Mouse (Mus musculus) cerebellum, adult 2 months (tissue): ENCODE data around the gene Lbhd2. TPM values are rescaled to one million over a fixed set of nuclear protein-coding genes. Genes with fewer than 3 reads are reported as not detected.

ENCODE experiments used
- DNase-seq, 2 experiments: peaks; one replicate each; pipeline ENCODE4 v3.0.0; 2021
- H3K27ac ChIP-seq: fragments of 200-500 bp; 2 replicates; pipeline ENCODE4 v1.5.1; 2012; ENCODE audit warnings: low read length, control low read depth, inconsistent platforms; ENCODE audit not compliant: insufficient read depth
- H3K27me3 ChIP-seq: fragments of 200-500 bp; 2 replicates; pipeline ENCODE4 v1.6.1; 2012; ENCODE audit warnings: inconsistent platforms, mild to moderate bottlenecking, low read length, moderate library complexity; ENCODE audit not compliant: control insufficient read depth, insufficient read depth
- H3K4me1 ChIP-seq: fragments of 200-500 bp; 2 replicates; pipeline ENCODE4 v1.6.1; 2011; ENCODE audit warnings: low read length; ENCODE audit not compliant: control insufficient read depth, insufficient read depth
- H3K4me3 ChIP-seq: fragments of 200-500 bp; replicated peaks from 2 replicates; pipeline ENCODE3; 2011; ENCODE audit warnings: mild to moderate bottlenecking, low read depth, low read length, control low read depth; ENCODE audit not compliant: insufficient read depth
- CTCF ChIP-seq: fragments of 200-500 bp; IDR thresholded peaks from 2 replicates; pipeline ENCODE4 v1.5.1; 2011; ENCODE audit warnings: low read depth, mild to moderate bottlenecking, control low read depth, low read length, moderate library complexity, borderline replicate concordance; ENCODE audit not compliant: insufficient read depth
- POLR2A ChIP-seq: fragments of 200-500 bp; IDR thresholded peaks from 2 replicates; pipeline ENCODE4 v1.6.1; 2011; ENCODE audit warnings: low read length, control low read depth, borderline replicate concordance; ENCODE audit not compliant: insufficient read depth
- WGBS: fragments of 180-500 bp; shearing (Covaris S2); methylation state at CpG from one replicate; pipeline ENCODE4 v1.1.7; 2018; 5-methylcytosine and 5-hydroxymethylcytosine counted together
- polyA plus RNA-seq: library from polyadenylated mRNA; depleted of rRNA; stranded (reverse); fragments of >200 nt; gene quantifications from 2 replicates; pipeline ENCODE4 v1.2.3, GENCODE M21; 2012; rRNA removed

Gene Lbhd2
- polyA plus RNA-seq, 1 experiment = 2.5 TPM

DNA sequence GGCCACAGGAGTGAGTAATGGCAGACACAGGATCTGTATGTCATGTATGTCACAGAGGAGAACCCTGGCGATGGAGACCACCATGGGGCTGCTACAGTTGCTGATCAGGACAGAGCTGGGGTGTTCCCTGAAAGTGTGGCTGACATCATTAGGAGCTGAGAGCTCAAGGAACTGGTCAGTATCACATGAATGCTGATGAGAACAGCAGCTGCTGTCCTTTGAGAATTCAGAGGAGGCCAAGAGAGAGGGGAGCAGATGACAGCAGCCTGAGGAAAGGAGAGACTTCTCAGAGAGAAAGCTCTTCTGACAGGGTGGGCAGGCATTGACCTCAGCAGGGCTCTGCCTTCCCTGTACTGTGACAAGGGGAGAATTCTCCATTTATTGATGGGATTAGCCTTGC is 51.1 kb downstream of the Lbhd2 start:
- 84% methylated on average over 1 of the region's 1 CpGs for WGBS
- H3K27me3 ChIP-seq = no peaks in the 10 kb centered on the region
- TF ChIP-seq POLR2A (no peak), CTCF (no peak)

More for the DNA sequence above, 51.1 kb downstream of the Lbhd2 start:
- Histone ChIP-seq H3K4me1 (peaks cover 22% of the 10 kb centered on the region), H3K27ac (no peak overlapping the region), H3K4me3 (no peak overlapping the region)
- DNase-seq = no peak

Other genes with a start within 250 kb of the Lbhd2 start
- 29.3 and 29.8 TPM in 2 replicates for gene Traf3, start 240.4 kb upstream of the Lbhd2 start, polyA plus RNA-seq
- gene 4930595D18Rik, start 222.3 kb upstream of the Lbhd2 start, polyA plus RNA-seq = not detected in 2 replicates
- gene Amn, start 135.7 kb upstream of the Lbhd2 start, polyA plus RNA-seq = 6.4 and 9.6 TPM in 2 replicates
- 176 and 177 TPM in 2 replicates for gene Cdc42bpb, start 29.1 kb upstream of the Lbhd2 start, polyA plus RNA-seq
- 6.5 and 10.0 TPM in 2 replicates for gene Exoc3l4, start 10.2 kb downstream of the Lbhd2 start, polyA plus RNA-seq
- 0.87 and 1.2 TPM in 2 replicates for gene Tnfaip2, start 35.7 kb downstream of the Lbhd2 start, polyA plus RNA-seq
- 8.8 and 11.2 TPM in 2 replicates for gene Gm266, start 79.0 kb downstream of the Lbhd2 start, polyA plus RNA-seq
- gene Eif5, start 131.2 kb downstream of the Lbhd2 start, polyA plus RNA-seq = 176 and 183 TPM in 2 replicates
- gene Mark3, start 167.7 kb downstream of the Lbhd2 start, polyA plus RNA-seq = 80.0 and 81.4 TPM in 2 replicates